Mouse (Mus musculus) heart, adult 9 months (tissue): Measurements from ENCODE around the gene Sh3bp5.

Experiments used
- DNase-seq, 2 experiments: peaks; one replicate each; pipeline ENCODE4 v3.0.0; 2022; ENCODE audit warnings: low spot score in 2 of 2

The Sh3bp5 gene

GRCm38 (mm10) chr14:31345367-31345766 is 90.5 kb downstream of the Sh3bp5 start:
- no peak for DNase-seq

- DNase-seq: peak; percentile 22 to 32
These were observed 92.6 kb downstream of the Sh3bp5 start for GRCm38 (mm10) chr14:31343241-31343640.

GRCm38 (mm10) chr14:31337947-31338346 is 97.9 kb downstream of the Sh3bp5 start:
- DNase-seq: no peak

GRCm38 (mm10) chr14:31337406-31337805 is 98.5 kb downstream of the Sh3bp5 start:
- DNase-seq: no peak

- DNase-seq: peak; percentile 95 to 97
These were observed 99.3 kb downstream of the Sh3bp5 start, which contains the start of gene Capn7 for GRCm38 (mm10) chr14:31336369-31337155. TSS of gene Capn7 (plus strand) at chr14:31336638.

GRCm38 (mm10) chr14:31335765-31336164 is 100.1 kb downstream of the Sh3bp5 start:
- no peak for DNase-seq

- DNase-seq: no peak
These were observed 104.9 kb downstream of the Sh3bp5 start for GRCm38 (mm10) chr14:31330957-31331356.

GRCm38 (mm10) chr14:31329741-31330140 is 106.1 kb downstream of the Sh3bp5 start:
- DNase-seq: no peak

- DNase-seq: no peak
These were observed 108.2 kb downstream of the Sh3bp5 start for GRCm38 (mm10) chr14:31327681-31328080.

GRCm38 (mm10) chr14:31327196-31327595 is 108.7 kb downstream of the Sh3bp5 start:
- DNase-seq: no peak

GRCm38 (mm10) chr14:31326770-31327169 is 109.1 kb downstream of the Sh3bp5 start:
- no peak for DNase-seq

- DNase-seq: no peak
These were observed 110.3 kb downstream of the Sh3bp5 start for GRCm38 (mm10) chr14:31325551-31325950.

GRCm38 (mm10) chr14:31324851-31325250 is 111.0 kb downstream of the Sh3bp5 start:
- no peak for DNase-seq

GRCm38 (mm10) chr14:31323849-31324792 is 111.8 kb downstream of the Sh3bp5 start, which contains the start of gene Dnah1:
TSS of gene Dnah1 (minus strand) at chr14:31323896.
- DNase-seq: peak; percentile 17 to 33

GRCm38 (mm10) chr14:31323189-31323588 is 112.7 kb downstream of the Sh3bp5 start:
- no peak for DNase-seq

GRCm38 (mm10) chr14:31322191-31322590 is 113.7 kb downstream of the Sh3bp5 start:
- no peak for DNase-seq

- no peak for DNase-seq
These were observed 114.7 kb downstream of the Sh3bp5 start for GRCm38 (mm10) chr14:31321181-31321580.

- no peak for DNase-seq
These were observed 116.3 kb downstream of the Sh3bp5 start for GRCm38 (mm10) chr14:31319546-31319945.

GRCm38 (mm10) chr14:31317754-31318153 is 118.1 kb downstream of the Sh3bp5 start:
- DNase-seq: no peak

GRCm38 (mm10) chr14:31316613-31317012 is 119.3 kb downstream of the Sh3bp5 start:
- DNase-seq: no peak

GRCm38 (mm10) chr14:31313192-31313591 is 122.7 kb downstream of the Sh3bp5 start:
- no peak for DNase-seq
